Mouse (Mus musculus): ENCODE data around the gene Hira.

DNA sequence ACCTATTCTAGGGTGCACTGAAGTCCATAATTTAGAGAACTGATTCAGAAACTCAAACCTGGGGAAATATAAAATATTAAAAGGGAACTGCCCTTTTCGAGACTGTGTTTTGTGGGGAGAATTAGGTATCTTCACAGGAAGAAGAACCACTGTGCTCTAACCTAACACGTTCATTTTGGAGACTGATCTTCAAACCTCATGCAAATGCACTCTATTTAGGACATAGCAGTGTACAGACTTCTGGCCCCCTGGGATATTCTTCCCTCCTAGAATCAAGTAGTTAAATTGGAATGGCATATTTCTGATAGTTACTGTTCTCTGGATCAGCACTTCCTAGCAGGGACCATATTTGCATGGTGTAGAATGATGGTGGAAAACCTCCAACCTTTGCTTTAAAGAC is 133.9 kb downstream of the Hira start:
- TF ChIP-seq CTCF (IDR thresholded peaks at IDR 0.05; ENCODE audit: low read depth) = no peak
- no peak for TF ChIP-seq EP300 (optimal IDR thresholded peaks at IDR 0.05)

Measured in stomach, postnatal 0 days (tissue).